Mouse (Mus musculus): Measurements from ENCODE around the gene Eps8.

DNA sequence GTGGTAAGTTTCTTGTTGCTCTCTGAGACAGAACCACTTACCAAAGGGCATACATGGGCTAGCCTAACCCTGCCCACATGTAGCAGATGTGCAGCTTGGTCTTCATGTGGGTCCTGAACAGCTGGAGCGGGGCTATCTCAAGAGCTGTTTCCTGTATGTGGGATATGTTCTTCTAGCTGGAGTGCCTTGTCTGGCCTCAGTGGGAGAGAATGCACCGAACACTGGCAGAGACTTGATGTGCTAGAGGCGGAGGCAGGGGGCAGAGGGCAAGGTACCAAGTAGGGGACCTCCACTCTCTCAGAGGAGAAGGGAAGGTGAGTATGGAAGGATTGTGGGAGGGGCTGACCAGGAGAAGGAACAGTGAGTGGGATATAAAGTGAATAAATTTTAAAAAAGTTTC, 47.5 kb upstream of the Eps8 start:
- TF ChIP-seq POLR2A (IDR thresholded peaks at IDR 0.05; ENCODE audit: extremely low read depth, insufficient read depth, low read length) (no peak), CTCF (IDR thresholded peaks at IDR 0.05; ENCODE audit: extremely low read depth, insufficient read depth, low read length) (no peak)

All from cortical plate, adult 2 months (tissue).